Mouse (Mus musculus) skeletal muscle tissue, postnatal 0 days (tissue): Measurements from ENCODE around the gene Vmn1r232. TPM values are rescaled to one million over a fixed set of nuclear protein-coding genes. Genes with fewer than 3 reads are reported as not detected.

Experiments
- polyA plus RNA-seq: library from polyadenylated mRNA; unstranded; fragments of >200 nt; fragmentation: Nextera tagmentation; extraction: Ambion mirVana; gene quantifications from 2 replicates; pipeline ENCODE4 v1.2.1, GENCODE M21; 2015

Vmn1r232 gene
- not detected in 2 replicates for polyA plus RNA-seq

GRCm38 (mm10) chr17:20919614-20920013, at the start of gene Vmn1r232:
TSS of gene Vmn1r232 (minus strand) at chr17:20919714.

GRCm38 (mm10) chr17:20944985-20945891, 25.7 kb upstream of the Vmn1r232 start, which contains the start of gene Ppp2r1a:
TSS of gene Ppp2r1a (plus strand) at chr17:20945311.

GRCm38 (mm10) chr17:20904991-20905390, 14.5 kb downstream of the Vmn1r232 start, which contains the start of gene Vmn1r231:
TSS of gene Vmn1r231 (minus strand) at chr17:20905091.

Other genes with a start within 250 kb of the Vmn1r232 start
- not detected in 2 replicates for gene Vmn1r226, start 236.9 kb downstream of the Vmn1r232 start, polyA plus RNA-seq
- not detected in 2 replicates for gene Vmn1r227, start 189.9 kb downstream of the Vmn1r232 start, polyA plus RNA-seq
- gene Vmn1r228, start 133.6 kb downstream of the Vmn1r232 start, polyA plus RNA-seq = not detected in 2 replicates
- not detected in 2 replicates for gene Vmn1r229, start 108.2 kb downstream of the Vmn1r232 start, polyA plus RNA-seq
- not detected in 2 replicates for gene Vmn1r230, start 79.3 kb downstream of the Vmn1r232 start, polyA plus RNA-seq
- gene Vmn1r231, start 14.6 kb downstream of the Vmn1r232 start, polyA plus RNA-seq = not detected in 2 replicates
- 167 and 189 TPM in 2 replicates for gene Ppp2r1a, start 25.6 kb upstream of the Vmn1r232 start, polyA plus RNA-seq
- gene Vmn1r233, start 76.8 kb upstream of the Vmn1r232 start, polyA plus RNA-seq = not detected in 2 replicates
- gene Zfp160, start 89.2 kb upstream of the Vmn1r232 start, polyA plus RNA-seq = 5.3 and 6.6 TPM in 2 replicates